Mouse (Mus musculus): ENCODE data around the gene Tnpo2. TPM values are rescaled to one million over a fixed set of nuclear protein-coding genes. Genes with fewer than 3 reads are reported as not detected.

Gene Tnpo2
- polyA plus RNA-seq (2012; rRNA removed) = 50.0 and 53.0 TPM in 2 replicates

GRCm38 (mm10) chr8:85036718-85037365 is at the start of gene Tnpo2:
TSS of gene Tnpo2 (plus strand) at chr8:85036915.
- peak; percentile 85 for DNase-seq (ENCODE audit: low spot score)

- no peak for DNase-seq (ENCODE audit: low spot score)
Measured at GRCm38 (mm10) chr8:84987388-84987787, 49.3 kb upstream of the Tnpo2 start.

GRCm38 (mm10) chr8:84987903-84988302 is 48.8 kb upstream of the Tnpo2 start:
- no peak for DNase-seq (ENCODE audit: low spot score)

- DNase-seq (ENCODE audit: low spot score) = peak; percentile 53
Measured at GRCm38 (mm10) chr8:84989311-84989731, 47.4 kb upstream of the Tnpo2 start.

- peak; percentile 92 for DNase-seq (ENCODE audit: low spot score)
Measured at GRCm38 (mm10) chr8:84989810-84990209, 46.9 kb upstream of the Tnpo2 start.

- peak; percentile 83 for DNase-seq (ENCODE audit: low spot score)
Measured at GRCm38 (mm10) chr8:84990349-84990748, 46.4 kb upstream of the Tnpo2 start, which contains the start of gene Hook2. TSS of gene Hook2 (plus strand) at chr8:84990603.

- peak; percentile 56 for DNase-seq (ENCODE audit: low spot score)
Measured at GRCm38 (mm10) chr8:84990836-84991235, 45.9 kb upstream of the Tnpo2 start.

- no peak for DNase-seq (ENCODE audit: low spot score)
Measured at GRCm38 (mm10) chr8:84994375-84994774, 42.3 kb upstream of the Tnpo2 start.

- no peak for DNase-seq (ENCODE audit: low spot score)
Measured at GRCm38 (mm10) chr8:84995680-84996079, 41.0 kb upstream of the Tnpo2 start.

- DNase-seq (ENCODE audit: low spot score) = no peak
Measured at GRCm38 (mm10) chr8:84996978-84997377, 39.7 kb upstream of the Tnpo2 start.

- DNase-seq (ENCODE audit: low spot score) = peak; percentile 73
Measured at GRCm38 (mm10) chr8:84997649-84998295, 38.9 kb upstream of the Tnpo2 start.

GRCm38 (mm10) chr8:85007686-85008085 is 29.0 kb upstream of the Tnpo2 start:
- no peak for DNase-seq (ENCODE audit: low spot score)

- DNase-seq (ENCODE audit: low spot score) = no peak
Measured at GRCm38 (mm10) chr8:85011242-85011641, 25.5 kb upstream of the Tnpo2 start.

- DNase-seq (ENCODE audit: low spot score) = no peak
Measured at GRCm38 (mm10) chr8:85013230-85013840, 23.4 kb upstream of the Tnpo2 start.

GRCm38 (mm10) chr8:85014431-85014830 is 22.3 kb upstream of the Tnpo2 start, which contains the start of gene Best2:
TSS of gene Best2 (minus strand) at chr8:85014531.
- no peak for DNase-seq (ENCODE audit: low spot score)

GRCm38 (mm10) chr8:85016724-85017123 is 20.0 kb upstream of the Tnpo2 start:
- no peak for DNase-seq (ENCODE audit: low spot score)

- DNase-seq (ENCODE audit: low spot score) = no peak
Measured at GRCm38 (mm10) chr8:85017209-85017608, 19.5 kb upstream of the Tnpo2 start.

GRCm38 (mm10) chr8:85021514-85022055 is 15.1 kb upstream of the Tnpo2 start:
- no peak for DNase-seq (ENCODE audit: low spot score)

GRCm38 (mm10) chr8:85023846-85024245 is 12.9 kb upstream of the Tnpo2 start:
- DNase-seq (ENCODE audit: low spot score) = no peak

GRCm38 (mm10) chr8:85025098-85025932 is 11.4 kb upstream of the Tnpo2 start, which contains the start of gene Asna1:
TSS of gene Asna1 (minus strand) at chr8:85025281.
- peak; percentile 64 for DNase-seq (ENCODE audit: low spot score)
